Mouse (Mus musculus): Measurements from ENCODE around the gene Eif3f.

- TF ChIP-seq GATA1 (IDR thresholded peaks at IDR 0.05; ENCODE audit: low read depth, low read length) (no peak), UBTF (IDR thresholded peaks at IDR 0.05; ENCODE audit: borderline replicate concordance, insufficient read depth, low read depth, low read length) (no peak), POLR2AphosphoS5 (IDR thresholded peaks at IDR 0.05; ENCODE audit: borderline replicate concordance, low read depth, low read length) (no peak), MAX (IDR thresholded peaks at IDR 0.05; ENCODE audit: low read length) (no peak), POLR2A (IDR thresholded peaks at IDR 0.05; ENCODE audit: control insufficient read depth in 1 of 2, insufficient read depth in 1 of 2, low read depth in 1 of 2, low read length in 2 of 2, poor library complexity in 1 of 2) (no peak), EP300 (IDR thresholded peaks at IDR 0.05; ENCODE audit: low read depth in 1 of 2, low read length in 2 of 2) (no peak), ZC3H11A (IDR thresholded peaks at IDR 0.05; ENCODE audit: low read depth, low read length) (peak; percentile 28), JUND (IDR thresholded peaks at IDR 0.05; ENCODE audit: low read depth, low read length) (no peak), CTCF (IDR thresholded peaks at IDR 0.05 in 2 of 3, conservative IDR thresholded peaks at IDR 0.05 in 1 of 3; ENCODE audit: control insufficient read depth in 1 of 3, insufficient read depth in 1 of 3, low read depth in 2 of 3, low read length in 3 of 3, poor library complexity in 1 of 3, severe bottlenecking in 1 of 3) (peak; percentile 73 to 82 (median 81)), SMC3 (IDR thresholded peaks at IDR 0.05; ENCODE audit: low read depth, low read length) (peak; percentile 72), MAFK (IDR thresholded peaks at IDR 0.05; ENCODE audit: borderline replicate concordance, low read depth, low read length) (no peak), TBP (IDR thresholded peaks at IDR 0.05; ENCODE audit: low read depth, low read length) (no peak), USF2 (IDR thresholded peaks at IDR 0.05; ENCODE audit: borderline replicate concordance in 1 of 2, insufficient read depth in 1 of 2, low read depth in 1 of 2, low read length in 2 of 2) (no peak)
Observed at GRCm38 (mm10) chr7:108966742-108967362, 32.6 kb downstream of the Eif3f start.

Measured in MEL (cell line).